Mouse (Mus musculus) thymus, postnatal 14 days (tissue): ENCODE measurements around the gene Nckap5l.
"Not testable (repeated sequence)": the region's sequence is repeated elsewhere in the genome, so short reads cannot be mapped to it uniquely, and the experiment has no call there.

Experiments used
- DNase-seq: peaks from one replicate; pipeline ENCODE4 v3.0.0; 2021

The Nckap5l gene

DNA sequence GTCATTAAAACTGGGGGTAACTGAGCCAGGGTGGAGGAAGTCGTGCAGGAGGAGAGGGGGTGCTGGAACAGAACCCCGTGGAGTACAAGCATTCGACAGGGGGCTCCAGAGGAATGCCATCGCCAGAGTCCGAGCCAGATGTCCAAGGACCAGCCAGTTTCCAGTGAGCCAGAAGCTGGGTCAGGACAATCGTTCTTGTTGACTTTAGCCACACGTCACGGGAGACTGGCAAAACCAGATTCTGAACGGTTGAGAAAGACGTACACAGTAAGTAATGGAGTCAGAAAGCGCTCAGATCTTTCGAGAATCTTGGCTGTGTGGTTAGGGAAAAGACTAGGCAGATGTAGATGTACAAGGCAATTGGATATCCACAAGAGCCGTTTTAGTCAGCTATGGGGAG, 5.6 kb upstream of the Nckap5l start:
- no peak for DNase-seq

DNA sequence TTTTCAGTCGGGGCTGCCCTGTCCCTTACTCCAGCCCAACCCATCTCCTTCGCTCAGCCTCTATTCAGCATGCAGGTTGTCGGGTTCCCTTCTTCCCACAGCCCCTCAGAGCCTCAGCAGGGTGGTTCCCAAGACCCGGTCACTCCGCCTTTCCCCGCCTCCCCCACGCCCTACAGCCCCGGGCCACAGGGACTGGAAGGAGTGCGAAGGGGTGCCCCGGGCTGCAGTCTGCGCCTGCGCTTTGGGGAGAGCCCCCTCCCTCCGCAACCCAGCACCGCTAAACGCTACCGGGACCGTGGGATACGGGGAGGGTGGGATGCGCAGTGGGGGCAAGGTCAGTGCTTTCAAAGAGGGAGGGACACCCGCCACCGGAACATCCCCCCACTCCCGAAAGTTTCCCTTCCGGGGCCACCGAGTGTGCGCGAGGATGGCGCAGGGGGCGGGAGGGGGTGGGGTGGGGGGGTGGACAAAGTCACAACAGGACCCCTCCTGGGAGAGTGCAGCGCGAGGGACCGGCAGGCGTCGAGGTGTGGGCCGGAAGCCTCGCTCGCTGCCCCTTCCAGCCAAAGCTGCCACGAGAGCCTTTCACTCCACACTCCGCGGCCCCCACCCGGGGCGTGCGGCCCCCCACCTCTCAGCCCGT, 464 bp downstream of the Nckap5l start:
- DNase-seq = peak; percentile 77

DNA sequence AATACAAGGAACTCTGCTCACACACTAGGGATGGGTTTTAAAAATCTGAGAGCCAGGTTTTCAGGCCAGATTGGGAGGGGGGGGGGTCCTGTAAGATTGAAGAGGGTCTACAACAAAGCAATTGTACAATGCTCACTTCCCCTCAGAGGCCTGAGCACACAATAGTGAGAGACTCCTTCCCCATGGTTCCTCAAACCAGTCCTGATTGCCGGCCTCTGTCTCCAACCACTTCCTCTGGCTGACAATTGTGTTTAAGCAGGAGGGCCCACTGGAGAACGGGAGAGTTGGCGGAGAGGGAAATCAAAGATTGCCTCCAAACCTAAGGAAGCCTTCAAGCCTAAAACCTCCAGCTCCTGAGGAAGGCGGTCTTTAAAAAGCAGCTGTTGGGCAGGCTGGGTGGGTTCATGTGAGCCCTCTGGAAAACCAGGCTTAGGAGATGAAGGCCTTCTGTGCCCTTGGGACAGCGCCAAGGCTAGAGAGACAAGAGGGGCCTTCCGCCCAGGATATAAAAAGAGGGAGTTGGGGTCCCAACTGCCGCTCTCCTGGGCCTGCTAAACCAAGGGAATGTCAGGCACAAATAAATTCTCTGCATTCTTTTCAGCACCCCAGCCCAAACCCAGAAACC, 1.1 kb downstream of the Nckap5l start:
- no peak for DNase-seq

DNA sequence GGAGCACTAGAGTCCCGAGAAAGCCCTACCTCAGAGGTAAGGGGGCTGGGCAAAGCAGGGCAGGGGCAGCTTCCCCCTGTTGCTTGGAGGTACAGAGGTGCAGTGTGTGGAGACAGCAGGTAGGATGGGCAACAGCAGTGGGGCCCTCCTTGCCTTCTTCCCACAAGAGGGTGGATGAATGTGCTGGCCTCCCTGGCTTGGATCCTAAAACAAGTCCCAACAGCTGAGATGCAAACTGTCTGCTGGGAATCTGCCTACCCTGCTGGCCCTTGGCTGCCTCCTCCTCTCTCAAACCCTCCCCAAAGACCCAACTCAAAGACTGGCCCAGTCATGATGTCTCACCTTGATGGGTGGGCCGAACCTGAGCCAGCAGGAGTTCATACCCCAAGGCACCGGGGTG, 2.1 kb downstream of the Nckap5l start:
- DNase-seq = no peak

DNA sequence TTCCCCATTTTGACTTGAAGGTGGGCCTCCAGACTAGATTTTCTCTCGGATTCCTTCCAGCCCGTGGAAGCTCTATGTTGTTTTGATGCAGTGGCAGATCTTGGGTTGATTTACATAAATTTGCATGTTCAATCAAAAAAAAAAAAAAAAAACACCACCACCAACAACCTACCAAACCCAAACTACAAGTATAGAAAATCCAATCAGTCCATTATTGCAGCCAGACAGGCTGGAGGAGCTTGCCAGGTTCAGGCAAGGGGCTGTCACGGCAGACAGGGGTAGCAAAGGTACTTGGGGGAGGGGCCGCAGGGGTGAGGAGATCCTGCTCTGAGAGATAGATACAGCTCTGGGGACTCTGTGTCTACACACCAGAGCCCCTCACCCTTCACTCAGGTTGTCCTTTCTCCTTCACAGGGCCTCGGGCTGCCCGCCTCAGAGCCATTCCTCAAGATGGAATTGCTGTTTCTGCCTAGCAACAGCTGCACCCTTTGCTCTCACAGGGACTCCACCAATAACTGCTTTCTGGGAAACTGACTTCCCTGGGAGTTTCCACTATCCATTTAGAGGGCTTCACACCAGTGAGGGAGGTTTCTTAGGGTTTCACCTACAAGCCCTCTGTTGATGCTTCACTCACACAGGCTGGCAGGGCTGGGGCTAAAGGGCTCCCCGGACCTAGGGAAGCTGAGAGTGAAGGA, 2.8 kb downstream of the Nckap5l start:
- DNase-seq = no peak

DNA sequence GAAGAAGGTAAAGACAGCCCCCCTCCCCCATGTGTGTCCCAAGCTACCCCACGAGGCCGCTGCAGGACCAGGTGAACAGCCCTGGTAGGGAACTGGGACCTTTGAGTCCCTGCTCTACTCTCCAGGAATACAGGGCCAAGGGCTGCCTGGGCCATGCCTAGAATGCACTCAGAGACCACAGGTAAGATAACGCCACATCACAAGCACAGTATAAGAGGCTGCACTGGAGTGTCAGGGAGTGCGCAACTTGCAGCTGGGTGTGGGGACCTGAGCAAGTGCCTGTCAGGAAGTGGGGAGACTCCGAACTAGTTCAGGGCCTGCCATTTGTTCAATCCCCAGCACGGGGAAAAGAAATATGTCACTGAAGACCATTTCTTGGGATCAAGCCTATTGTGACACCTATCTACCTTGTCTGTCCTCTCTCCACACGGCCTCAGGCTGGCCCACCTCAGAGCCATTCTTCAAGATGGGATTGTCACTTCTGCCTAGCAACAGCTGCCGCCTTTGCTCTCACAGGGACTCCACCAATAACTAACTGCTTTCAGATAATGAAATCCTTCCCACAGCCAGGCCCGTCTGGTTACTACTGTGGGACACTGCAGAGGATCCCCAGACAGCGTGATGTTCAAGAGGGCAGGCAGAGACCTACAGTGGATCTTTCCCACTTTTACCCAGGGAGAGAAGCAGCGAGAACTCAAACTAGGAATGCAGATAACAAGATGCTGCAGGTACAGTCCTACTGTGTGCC, 4.2 kb downstream of the Nckap5l start:
- DNase-seq = peak; percentile 48

DNA sequence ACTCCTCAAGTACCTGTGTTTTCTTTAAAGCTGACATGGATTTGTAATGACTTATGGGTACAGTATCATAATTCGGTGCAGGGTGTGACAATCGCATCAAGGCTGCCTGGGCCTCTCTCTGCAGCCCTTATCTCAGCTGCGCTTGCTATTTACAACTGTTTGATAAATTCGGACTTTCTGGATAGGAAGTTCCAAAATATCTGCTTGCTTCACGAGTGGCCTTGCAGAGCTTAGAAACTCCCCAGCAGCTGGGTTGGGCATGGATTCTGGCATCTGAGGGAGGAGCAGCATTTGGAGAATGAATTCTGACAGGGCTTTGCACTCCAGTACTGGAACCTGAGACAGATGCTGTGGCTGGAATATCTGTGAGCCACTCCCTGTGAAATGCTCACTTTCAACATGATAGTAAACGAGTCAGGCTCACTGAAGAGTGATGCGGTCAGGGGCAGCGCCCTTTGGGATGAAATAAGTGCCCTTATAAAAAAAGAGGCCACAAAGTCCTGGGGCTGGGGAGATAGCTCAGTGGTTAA, 7.7 kb downstream of the Nckap5l start:
- no peak for DNase-seq

DNA sequence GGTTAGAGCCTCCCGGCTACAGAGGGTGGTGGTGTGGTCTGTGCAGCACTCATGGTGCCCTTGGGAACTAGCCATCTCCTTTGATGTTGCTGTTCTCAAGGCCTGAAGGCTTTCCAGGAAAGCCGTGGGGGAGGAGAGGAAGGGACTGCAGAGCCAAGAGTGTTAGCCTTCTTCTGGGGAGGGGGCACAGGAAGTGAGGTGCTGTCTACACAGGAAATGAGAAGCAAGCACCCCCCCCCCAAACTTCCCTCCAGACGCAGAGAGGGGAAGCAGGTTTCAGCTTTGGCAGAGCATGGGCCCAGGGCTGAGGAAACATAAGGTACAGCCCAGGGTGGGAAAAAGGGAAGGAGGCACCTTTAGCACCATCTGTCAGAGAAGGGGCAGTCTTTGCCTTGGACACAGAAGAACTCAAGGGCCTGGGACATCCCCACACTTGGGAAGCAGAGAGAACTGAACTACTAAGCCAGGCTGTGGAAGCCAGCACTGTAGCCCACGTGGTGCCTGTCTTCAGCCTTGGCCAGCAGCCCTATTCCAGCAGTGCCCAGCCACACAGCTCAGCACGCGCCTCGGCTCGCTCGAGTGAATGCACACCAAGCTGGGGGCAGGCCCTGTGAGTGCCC, 8.3 kb downstream of the Nckap5l start:
- peak; percentile 37 for DNase-seq

DNA sequence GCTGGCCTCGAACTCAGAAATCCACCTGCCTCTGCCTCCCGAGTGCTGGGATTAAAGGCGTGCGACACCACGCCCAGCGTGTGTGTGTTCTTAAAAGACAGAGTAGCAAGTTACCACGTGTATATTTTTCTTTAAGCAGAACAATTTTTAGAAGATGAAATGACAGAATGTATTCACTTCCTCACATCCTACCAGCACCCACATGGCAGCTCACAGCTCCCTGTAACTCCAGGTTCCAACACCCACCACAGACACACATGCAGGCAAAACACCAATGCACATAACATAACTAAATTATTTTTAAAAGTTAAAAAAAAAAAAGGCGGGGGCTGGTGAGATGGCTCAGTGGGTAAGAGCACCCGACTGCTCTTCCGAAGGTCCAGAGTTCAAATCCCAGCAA, 11.4 kb downstream of the Nckap5l start:
- DNase-seq = not testable (repeated sequence)

DNA sequence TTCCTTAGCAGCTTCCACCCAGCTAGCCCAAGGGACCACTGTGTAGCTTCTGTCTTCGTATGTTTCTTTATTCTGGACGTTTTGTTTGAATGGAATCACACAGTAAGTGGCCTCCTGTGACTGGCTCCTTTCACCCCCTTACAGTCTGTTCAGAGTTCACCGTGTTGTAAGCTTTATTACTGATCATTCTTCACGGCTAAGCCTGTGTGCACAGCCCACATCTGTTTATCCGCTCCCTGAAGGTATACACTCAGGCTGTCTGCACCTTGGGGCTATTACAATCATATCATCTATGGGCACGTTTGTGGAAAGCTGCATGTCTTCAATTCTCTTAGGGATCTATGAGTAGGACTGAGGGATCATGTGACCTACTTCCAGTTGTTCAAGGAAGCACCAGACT, 12.0 kb downstream of the Nckap5l start:
- no peak for DNase-seq

DNA sequence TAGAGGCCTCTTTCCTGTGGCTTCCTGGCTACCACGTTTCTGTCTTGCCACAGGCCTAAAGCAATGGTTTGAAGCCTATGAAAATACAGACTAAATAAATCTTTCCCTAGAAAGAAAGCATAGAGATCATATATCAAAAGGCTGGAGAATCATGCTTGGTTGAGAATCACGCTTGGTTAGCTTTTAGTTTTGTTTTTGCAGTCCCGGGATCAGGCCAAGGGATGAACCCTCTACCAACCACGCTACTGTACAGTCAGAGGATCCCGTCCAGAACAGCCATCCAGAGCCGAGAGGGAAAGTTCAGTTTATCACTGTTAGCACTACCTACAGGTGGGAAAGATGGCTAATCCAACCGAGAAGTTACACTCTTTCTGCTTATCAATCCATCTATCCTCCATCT, 15.2 kb downstream of the Nckap5l start:
- DNase-seq = no peak

DNA sequence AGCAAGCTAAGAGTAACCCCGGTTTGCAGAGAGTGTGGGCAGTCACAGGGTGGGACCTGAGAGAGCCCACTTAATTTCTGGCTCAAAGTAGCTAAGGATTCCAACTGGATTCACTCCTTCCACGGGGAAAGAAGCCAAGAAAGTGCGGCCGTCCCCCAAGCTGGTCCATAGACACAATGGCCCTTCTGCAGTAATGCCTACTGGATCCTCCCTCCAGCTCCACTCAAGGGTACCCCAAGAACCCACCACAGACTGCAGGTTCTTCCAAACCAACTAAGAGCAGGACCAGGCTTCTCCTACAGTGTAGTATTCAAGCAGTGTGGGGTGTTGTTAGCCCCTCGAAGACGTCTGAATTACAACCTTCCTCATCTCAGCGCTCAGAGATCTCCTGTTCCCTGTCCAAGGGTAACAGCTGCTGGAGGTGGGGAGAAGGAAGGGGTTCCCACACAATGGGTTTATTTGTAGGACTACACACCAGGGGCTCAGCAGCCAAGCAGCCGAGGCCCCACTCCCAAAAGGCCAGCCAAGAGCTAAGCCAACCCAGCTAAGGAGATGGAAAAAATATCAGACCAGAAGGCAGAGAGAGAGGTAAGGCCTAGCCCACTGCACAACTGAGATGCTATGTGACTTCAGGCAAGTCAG, 16.6 kb downstream of the Nckap5l start:
- DNase-seq = no peak

DNA sequence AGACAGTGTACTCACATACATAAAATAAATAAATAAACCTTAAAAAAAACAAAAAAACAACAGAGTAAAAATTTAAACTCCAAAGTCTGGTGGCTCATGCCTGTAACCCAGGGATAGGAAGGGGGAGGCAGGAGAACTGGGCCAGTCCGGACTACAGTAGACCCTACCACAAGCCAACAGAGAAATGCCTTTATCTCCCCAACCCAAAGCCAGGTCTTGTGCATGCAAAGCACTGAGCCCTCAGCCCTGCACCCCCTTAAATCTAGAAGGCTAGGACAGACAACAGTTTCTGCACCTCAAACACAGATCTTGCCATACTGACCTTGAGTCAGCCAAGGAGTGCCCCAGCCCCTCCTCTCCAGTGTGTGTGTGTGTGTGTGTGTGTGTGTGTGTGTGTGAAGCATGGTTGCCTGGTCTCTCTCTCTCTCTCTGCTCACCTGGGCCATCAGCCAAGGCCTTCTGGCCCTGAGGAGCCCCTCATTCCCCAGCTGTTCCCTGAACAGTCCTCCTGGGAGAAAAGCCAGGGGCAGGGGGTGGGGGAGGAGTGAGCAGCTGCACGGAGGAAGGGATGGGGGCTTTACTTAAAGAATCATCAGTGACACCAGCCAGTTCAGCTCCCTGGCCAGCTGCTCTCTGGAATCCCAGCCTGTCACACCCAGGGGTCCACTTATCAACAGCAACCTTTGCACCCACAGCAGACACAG, 17.3 kb downstream of the Nckap5l start:
- DNase-seq = no peak

DNA sequence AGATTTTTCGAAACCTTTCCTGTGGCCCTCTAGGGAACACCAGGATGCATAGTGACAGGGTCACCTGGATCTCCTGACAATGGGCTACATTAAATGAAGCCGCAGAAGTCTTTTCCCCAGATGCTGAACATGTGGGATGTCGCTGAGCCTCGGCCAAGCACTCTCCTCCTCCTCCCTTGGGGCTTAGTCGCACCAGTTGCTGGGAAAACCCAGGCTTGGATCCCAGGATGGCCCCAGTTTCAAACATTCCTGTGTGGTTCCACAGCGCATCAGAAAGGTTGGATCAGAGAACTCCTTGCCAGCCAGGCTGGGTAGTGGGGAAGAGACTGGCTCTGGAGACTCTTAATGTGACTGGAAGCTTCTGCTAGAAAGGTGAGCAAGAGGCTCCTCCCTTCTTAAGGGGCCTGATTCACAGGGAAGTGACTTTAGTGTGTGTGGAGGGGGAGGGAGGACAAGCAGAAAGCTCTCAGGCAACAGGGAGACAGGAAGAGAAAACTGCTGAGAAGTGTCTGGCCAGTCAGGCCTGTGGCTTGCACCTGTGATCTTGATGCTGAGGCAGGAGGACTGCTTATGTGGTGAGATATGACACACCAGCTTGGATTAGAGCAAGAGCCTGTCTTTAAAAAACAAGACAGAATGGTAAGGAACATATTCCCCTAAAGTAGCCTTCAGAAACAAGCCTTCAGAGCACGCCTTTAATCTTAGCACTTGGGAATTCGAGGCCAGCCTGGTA, 18.4 kb downstream of the Nckap5l start:
- DNase-seq = no peak

DNA sequence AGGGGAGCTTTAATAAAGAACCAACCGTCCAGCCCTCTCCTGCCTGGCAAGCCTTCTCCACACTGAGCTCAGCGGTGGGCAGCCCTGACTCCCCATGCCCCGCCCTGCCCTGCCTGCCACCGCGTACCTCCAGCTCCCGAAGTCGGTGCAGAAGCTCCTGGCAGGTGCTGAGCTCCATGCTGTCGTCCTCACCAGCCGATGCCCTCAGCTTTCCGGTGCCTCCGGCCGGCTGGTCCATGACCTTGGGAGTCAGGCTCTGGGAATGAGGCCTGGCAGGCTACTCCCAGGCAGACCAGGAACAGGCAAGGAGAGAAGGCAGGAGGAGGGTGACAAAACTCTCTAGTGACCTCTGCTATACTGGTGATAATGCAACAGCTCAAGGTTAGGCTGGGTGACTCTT, 23.6 kb downstream of the Nckap5l start:
- no peak for DNase-seq

DNA sequence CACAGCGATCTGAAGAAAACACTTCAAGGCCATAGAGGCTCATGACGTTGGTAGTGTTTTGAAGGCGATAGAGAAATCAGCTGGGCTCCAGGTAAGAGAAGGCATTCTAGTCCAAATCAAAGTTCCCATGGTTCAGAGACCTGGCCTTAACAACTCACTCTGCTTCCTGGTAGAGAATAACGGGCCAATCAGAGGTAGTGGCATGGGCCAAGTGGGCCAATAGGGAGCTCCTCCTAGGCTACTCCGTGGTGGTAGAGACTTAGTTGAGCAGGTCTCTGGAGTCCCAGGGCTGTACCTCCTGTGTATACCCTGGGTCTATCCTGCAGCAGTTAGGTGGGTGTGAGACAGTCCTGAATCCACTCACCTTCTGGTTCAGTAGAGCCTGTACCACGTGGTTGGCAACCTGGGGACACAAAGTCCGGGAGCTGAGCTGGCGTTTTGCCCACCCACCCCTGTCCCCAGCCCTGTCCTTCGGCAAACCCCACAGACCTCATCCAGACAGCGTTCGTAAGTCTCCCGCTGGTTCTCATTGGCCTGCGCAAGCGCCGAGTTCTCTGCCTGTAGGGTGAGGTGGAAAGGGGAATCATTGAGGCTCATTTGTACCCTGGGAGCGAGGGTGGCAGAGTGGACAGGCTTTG, 24.3 kb downstream of the Nckap5l start:
- no peak for DNase-seq

DNA sequence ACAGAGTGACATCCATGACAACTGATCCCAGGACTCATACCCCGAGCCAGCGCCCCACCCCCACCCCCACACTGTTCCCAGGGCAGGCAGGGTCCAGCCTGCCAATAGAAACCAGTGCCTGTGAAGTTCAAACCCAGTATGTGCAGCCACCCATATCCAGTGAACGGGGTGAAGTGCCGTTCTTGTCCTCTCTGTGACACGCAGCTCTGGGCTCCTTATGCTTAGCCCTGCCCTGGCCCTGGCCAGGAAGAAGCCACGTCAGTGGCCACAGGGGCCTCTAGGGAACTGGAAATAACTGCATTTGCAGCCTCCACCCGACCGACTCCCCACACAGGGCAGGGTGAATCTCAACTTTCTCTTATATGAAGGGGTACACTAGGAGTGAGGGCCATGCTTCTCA, 25.6 kb downstream of the Nckap5l start:
- no peak for DNase-seq

DNA sequence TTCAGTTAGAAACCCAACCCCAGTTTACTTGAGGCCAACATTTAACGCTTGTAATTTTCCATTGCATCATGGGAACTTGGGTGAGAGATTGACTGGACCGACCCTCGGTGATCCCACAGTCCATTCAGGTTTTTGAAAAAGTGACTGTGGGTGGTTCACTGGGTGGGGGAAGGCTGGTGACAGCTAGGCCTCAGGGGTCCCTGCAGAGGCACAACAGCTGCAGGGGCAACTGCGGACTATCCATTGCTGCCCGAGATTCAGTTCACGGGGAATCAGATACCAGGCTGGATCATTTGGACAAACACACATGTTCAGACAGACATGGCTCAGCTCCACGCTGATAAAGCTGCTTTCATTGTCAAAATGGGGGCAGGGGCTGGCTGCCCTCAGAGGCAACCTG, 26.0 kb downstream of the Nckap5l start:
- no peak for DNase-seq

DNA sequence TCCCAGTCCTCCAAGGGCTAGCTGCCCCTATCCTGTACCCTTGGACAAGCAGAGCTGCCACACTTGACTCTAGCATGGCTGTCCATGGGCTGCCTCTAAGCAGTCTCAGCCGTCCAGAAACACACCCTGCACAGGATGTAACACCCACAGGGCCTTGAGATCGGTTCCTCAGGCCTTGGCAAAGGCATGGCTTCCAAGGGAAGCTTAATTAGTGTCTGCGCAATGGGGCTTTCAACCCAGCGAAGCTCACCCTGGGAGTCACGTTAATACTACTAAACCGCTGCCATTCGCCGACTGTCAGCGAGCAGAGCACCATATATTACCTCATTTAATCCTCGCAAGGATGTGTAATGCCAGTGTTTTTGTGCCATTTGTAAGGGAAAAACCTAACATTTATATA, 26.5 kb downstream of the Nckap5l start:
- no peak for DNase-seq

DNA sequence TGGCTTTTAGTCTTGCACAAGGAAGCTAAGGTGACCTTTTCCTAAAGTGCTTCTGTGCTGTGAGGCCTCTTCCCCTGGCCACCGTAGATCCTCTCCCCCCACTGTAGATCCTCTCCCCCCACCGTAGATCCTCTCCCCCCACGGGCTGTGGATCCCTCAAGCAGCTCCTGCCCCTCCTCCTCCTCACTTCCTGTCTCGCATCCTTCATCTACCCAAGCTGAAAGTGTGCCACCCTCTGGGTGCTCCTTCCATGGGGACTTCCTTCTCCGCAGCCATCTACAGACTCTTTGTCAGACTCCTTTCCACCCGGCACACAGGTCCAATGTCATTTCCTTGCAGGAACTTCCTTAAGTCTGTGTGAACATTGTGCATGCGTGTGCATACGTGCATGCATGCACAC, 27.2 kb downstream of the Nckap5l start:
- DNase-seq = peak; percentile 33

DNA sequence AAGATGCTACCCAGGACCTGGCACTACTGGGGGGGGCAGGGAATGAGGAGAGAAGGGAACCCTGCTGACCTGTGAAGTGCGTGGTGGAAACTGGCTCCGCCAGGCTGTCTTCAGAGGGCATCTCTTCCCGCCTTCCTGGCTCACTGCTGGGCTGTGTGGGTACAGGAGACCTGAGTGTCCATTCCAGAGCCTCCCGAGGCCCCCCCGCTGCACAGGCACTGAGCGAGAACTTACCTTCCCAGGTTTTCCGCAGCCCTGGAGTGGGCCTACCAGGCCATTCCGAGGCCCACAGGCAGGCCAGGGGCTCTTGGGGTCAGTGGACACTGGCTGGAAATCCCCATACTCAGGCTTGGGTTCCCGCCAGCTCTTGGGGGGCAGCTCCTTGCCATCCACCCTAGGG, 33.7 kb downstream of the Nckap5l start:
- no peak for DNase-seq
